Mouse (Mus musculus) hindbrain, embryonic 10.5 days (tissue): ENCODE data around the gene Zkscan17. TPM values are rescaled to one million over a fixed set of nuclear protein-coding genes. Genes with fewer than 3 reads are reported as not detected.
A peak's percentile ranks its signal among the peaks of the same experiment; 100 is the strongest.

Experiments
- DNase-seq: peaks from one replicate; pipeline ENCODE4 v3.0.0-alpha.2; 2017; ENCODE audit warnings: low spot score
- H3K27ac ChIP-seq: fragments of 300-500 bp; sonication (generic); 2 replicates; pipeline ENCODE4 v1.5.1; 2016; ENCODE audit warnings: mild to moderate bottlenecking, moderate library complexity
- H3K27me3 ChIP-seq: fragments of 300-500 bp; sonication (generic); 2 replicates; pipeline ENCODE4 v1.6.1; 2016; ENCODE audit warnings: mild to moderate bottlenecking; ENCODE audit not compliant: poor library complexity, insufficient read depth, severe bottlenecking
- H3K36me3 ChIP-seq: fragments of 300-500 bp; sonication (generic); 2 replicates; pipeline ENCODE4 v1.6.1; 2016; ENCODE audit warnings: mild to moderate bottlenecking, moderate library complexity
- H3K4me1 ChIP-seq: fragments of 300-500 bp; sonication (generic); replicated peaks from 2 replicates; pipeline ENCODE4 v1.6.1; 2016; ENCODE audit warnings: mild to moderate bottlenecking
- H3K4me3 ChIP-seq: fragments of 300-500 bp; sonication (generic); 2 replicates; pipeline ENCODE4 v1.5.1; 2016; ENCODE audit warnings: mild to moderate bottlenecking, moderate library complexity
- H3K9me3 ChIP-seq: fragments of 300-500 bp; sonication (generic); 2 replicates; pipeline ENCODE4 v1.6.1; 2016; ENCODE audit warnings: mild to moderate bottlenecking, moderate library complexity
- WGBS: fragments of 180-500 bp; shearing (Covaris S2); methylation state at CpG from one replicate; pipeline ENCODE4 v1.1.7; 2016; 5-methylcytosine and 5-hydroxymethylcytosine counted together
- polyA plus RNA-seq: library from polyadenylated mRNA; unstranded; fragments of >200 nt; fragmentation: Nextera tagmentation; extraction: Ambion mirVana; gene quantifications from 2 replicates; pipeline ENCODE4 v1.2.1, GENCODE M21; 2016

Zkscan17 gene
- polyA plus RNA-seq, 1 experiment from 2014 or later, result 35.8 TPM

DNA sequence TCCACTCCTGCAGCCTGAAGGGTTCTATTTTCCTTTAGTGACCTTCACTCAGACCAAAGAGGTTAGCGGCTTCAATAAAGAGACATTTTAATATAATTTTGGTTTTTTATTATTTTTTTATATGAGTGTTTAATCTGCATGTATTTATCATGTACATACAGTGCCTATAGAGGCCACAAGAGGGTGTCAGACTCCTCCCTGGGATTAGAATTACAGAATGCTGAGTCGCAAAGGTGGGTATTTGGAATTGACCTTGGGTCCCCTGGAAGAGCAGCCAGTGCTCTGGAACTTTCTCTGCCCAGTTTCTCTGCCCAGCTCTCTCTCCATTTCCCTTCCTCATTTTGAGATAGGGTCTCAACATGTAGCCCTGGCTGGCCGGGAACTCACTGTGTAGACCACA, 13.0 kb downstream of the Zkscan17 start:
- no peaks in the 10 kb centered on the region for H3K27me3 ChIP-seq
- 87% methylated on average over 3 of the region's 3 CpGs for WGBS
- no peak for DNase-seq
- H3K27ac ChIP-seq, result no peak overlapping the region
- peaks cover 24% of the 10 kb centered on the region for H3K36me3 ChIP-seq
- H3K4me3 ChIP-seq, result no peak overlapping the region
- H3K9me3 ChIP-seq, result no peaks in the 10 kb centered on the region
- H3K4me1 ChIP-seq, result no peaks in the 10 kb centered on the region

GRCm38 (mm10) chr11:59512733-59513132, 13.8 kb downstream of the Zkscan17 start:
- 89% methylated on average over 10 of the region's 10 CpGs for WGBS

DNA sequence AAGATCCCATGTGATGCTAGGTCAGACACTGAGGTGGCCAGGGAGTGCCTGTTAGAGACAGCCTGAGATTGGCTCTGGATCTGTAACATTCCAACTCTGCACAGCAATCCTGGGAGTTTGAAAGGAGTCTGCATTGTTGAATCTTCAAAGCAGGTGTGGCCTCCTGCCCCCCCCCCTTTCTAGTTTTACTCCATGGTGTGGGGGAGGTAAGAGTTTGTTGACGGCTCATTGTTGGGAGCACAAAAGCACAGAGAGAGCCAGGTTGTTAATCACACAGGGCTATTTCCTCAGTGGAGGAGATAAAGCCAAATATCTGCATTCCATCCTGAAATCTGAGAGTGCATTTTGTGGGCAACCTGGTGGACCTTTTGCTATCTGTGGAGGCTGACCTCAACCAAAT, 15.0 kb downstream of the Zkscan17 start:
- no peak overlapping the region for H3K4me3 ChIP-seq
- peaks cover 31% of the 10 kb centered on the region for H3K36me3 ChIP-seq
- peaks cover 16% of the 10 kb centered on the region for H3K4me1 ChIP-seq
- no peaks in the 10 kb centered on the region for H3K9me3 ChIP-seq
- no peak for DNase-seq
- no peak overlapping the region for H3K27ac ChIP-seq
- 63% methylated on average over 1 of the region's 1 CpGs for WGBS
- no peaks in the 10 kb centered on the region for H3K27me3 ChIP-seq

More at GRCm38 (mm10) chr11:59512733-59513132, 13.8 kb downstream of the Zkscan17 start:
- no peak overlapping the region for H3K27ac ChIP-seq
- peaks cover 4% of the 10 kb centered on the region for H3K4me1 ChIP-seq
- peaks cover 30% of the 10 kb centered on the region for H3K36me3 ChIP-seq
- no peaks in the 10 kb centered on the region for H3K27me3 ChIP-seq
- no peak for DNase-seq
- H3K9me3 ChIP-seq, result no peaks in the 10 kb centered on the region
- H3K4me3 ChIP-seq, result no peak overlapping the region

GRCm38 (mm10) chr11:59506713-59507074, 19.9 kb downstream of the Zkscan17 start:
- Histone ChIP-seq H3K4me1 (peaks cover 28% of the 10 kb centered on the region), H3K27me3 (no peaks in the 10 kb centered on the region), H3K9me3 (no peaks in the 10 kb centered on the region), H3K4me3 (peak overlapping the region; percentile 77), H3K36me3 (peaks cover 58% of the 10 kb centered on the region), H3K27ac (peak overlapping the region; percentile 93)
- WGBS, result under 1% methylated on average over 14 of the region's 14 CpGs
- no peak for DNase-seq

DNA sequence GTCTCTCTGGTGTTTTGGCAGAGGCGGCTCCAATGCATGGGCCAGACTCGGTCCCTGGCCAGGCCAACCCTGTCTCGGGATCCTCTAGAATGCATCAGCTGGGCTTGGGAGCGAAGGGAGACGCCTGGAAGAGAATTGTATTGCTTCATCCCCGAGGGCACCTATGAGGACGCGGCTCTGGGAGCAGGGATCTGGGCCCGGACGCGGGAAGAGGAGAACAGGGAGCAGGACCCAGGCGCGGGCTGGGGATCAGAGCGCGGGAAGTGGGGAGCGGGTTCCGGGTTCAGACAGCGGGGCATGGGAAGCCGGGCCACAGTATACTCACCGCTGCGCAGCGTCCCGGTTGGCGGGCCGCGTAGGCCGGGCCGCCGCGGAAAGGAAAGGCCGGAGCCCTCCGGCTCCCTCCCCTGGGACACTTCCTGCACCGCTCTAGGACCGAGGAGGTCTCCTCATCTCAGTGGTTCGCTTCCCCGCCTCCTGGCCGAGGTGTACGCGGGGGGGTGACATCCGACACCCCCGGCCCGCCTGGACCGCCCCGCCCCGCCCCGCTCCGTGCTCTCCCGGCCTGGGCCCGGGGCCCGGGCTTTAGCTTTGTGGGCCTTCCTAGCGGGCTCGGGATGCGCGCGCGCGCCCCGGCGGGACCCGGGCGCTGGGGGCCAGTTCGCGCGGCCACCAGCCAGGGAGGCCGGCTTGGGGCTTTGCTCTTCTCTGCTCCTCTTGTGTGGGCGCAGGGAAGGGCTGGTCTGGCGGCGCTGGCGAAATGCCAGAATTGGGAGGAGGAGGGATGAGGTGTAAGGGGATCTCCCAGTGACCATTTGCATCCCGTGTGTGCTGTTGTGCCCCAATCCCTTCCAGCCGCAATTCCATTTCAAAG, 20.5 kb downstream of the Zkscan17 start:
- peaks cover 28% of the 10 kb centered on the region for H3K4me1 ChIP-seq
- WGBS, result under 1% methylated on average over 71 of the region's 71 CpGs
- peak overlapping the region; percentile 93 for H3K27ac ChIP-seq
- H3K36me3 ChIP-seq, result peaks cover 58% of the 10 kb centered on the region
- H3K27me3 ChIP-seq, result no peaks in the 10 kb centered on the region
- H3K9me3 ChIP-seq, result no peaks in the 10 kb centered on the region
- peak overlapping the region; percentile 77 for H3K4me3 ChIP-seq
- DNase-seq, result peak; percentile 91

GRCm38 (mm10) chr11:59505351-59505838, 21.2 kb downstream of the Zkscan17 start:
- Histone ChIP-seq H3K4me3 (peak overlapping the region; percentile 77), H3K27ac (peak overlapping the region; percentile 93), H3K4me1 (peaks cover 28% of the 10 kb centered on the region), H3K9me3 (no peaks in the 10 kb centered on the region), H3K27me3 (no peaks in the 10 kb centered on the region), H3K36me3 (peaks cover 58% of the 10 kb centered on the region)
- DNase-seq, result peak; percentile 69
- under 1% methylated on average over 21 of the region's 21 CpGs for WGBS

GRCm38 (mm10) chr11:59501978-59502700, 24.4 kb downstream of the Zkscan17 start:
- Histone ChIP-seq H3K9me3 (peaks cover 5% of the 10 kb centered on the region), H3K4me1 (peaks cover 17% of the 10 kb centered on the region), H3K27me3 (no peaks in the 10 kb centered on the region), H3K4me3 (no peak overlapping the region), H3K36me3 (peaks cover 74% of the 10 kb centered on the region), H3K27ac (no peak overlapping the region)
- 93% methylated on average over 5 of the region's 5 CpGs for WGBS
- no peak for DNase-seq

DNA sequence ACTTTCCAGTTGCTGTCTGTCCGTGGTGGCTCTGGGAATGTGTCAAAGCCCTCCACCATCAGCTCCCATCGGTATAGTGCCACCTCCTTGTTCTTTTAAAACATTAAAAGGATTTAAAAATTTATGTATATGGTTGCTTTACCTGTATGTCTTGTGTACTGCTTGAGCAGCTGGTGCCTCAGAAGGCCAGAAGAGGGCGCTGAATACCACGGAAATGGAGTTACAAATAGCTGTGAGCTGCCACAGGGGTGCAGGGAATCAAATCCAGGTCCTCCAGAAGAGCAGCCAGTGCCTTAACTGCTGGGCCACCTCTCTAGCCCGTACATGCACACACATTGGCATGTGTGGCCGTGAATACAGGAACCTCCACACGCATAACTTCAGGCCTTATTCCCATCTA, 28.8 kb downstream of the Zkscan17 start:
- Histone ChIP-seq H3K27me3 (no peaks in the 10 kb centered on the region), H3K9me3 (peaks cover 5% of the 10 kb centered on the region), H3K27ac (no peak overlapping the region), H3K36me3 (peaks cover 100% of the 10 kb centered on the region), H3K4me3 (no peak overlapping the region), H3K4me1 (no peaks in the 10 kb centered on the region)
- WGBS, result 92% methylated on average over 7 of the region's 7 CpGs
- DNase-seq, result no peak

GRCm38 (mm10) chr11:59496672-59497310, 29.8 kb downstream of the Zkscan17 start:
- peaks cover 100% of the 10 kb centered on the region for H3K36me3 ChIP-seq
- 86% methylated on average over 6 of the region's 6 CpGs for WGBS

DNA sequence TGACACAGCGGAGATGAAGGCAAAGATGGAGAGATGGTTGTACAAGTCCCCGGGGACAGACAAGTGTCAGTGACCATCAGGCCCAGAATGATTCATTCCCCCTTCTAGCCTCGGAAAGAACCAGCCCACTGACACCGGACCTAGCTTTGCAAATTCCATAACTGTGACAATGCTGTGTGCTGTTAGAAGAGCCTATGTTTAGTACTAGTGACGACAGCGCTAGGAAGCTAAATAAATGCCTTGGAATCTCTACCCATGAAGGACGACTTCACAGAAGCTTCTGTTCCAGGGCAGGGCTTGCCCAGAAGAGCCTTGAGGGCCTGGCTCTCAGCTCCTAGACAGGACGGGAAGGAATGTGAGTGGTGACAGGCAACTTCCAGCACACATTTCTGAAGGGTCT, 40.3 kb downstream of the Zkscan17 start:
- Histone ChIP-seq H3K4me3 (no peak overlapping the region), H3K27me3 (no peaks in the 10 kb centered on the region), H3K27ac (no peak overlapping the region), H3K4me1 (no peaks in the 10 kb centered on the region), H3K36me3 (peaks cover 65% of the 10 kb centered on the region), H3K9me3 (no peaks in the 10 kb centered on the region)
- WGBS, result 92% methylated on average over 8 of the region's 8 CpGs
- no peak for DNase-seq

More at GRCm38 (mm10) chr11:59496672-59497310, 29.8 kb downstream of the Zkscan17 start:
- Histone ChIP-seq H3K27me3 (no peaks in the 10 kb centered on the region), H3K4me3 (no peak overlapping the region), H3K27ac (no peak overlapping the region), H3K9me3 (peaks cover 5% of the 10 kb centered on the region), H3K4me1 (no peaks in the 10 kb centered on the region)
- DNase-seq, result no peak

GRCm38 (mm10) chr11:59485641-59486040, 40.9 kb downstream of the Zkscan17 start:
- no peak overlapping the region for H3K4me3 ChIP-seq
- H3K36me3 ChIP-seq, result peaks cover 60% of the 10 kb centered on the region
- H3K27me3 ChIP-seq, result no peaks in the 10 kb centered on the region
- no peak for DNase-seq
- H3K4me1 ChIP-seq, result no peaks in the 10 kb centered on the region
- H3K9me3 ChIP-seq, result no peaks in the 10 kb centered on the region
- no peak overlapping the region for H3K27ac ChIP-seq
- WGBS, result 71% methylated on average over 2 of the region's 2 CpGs

- H3K4me3 ChIP-seq, result no peak overlapping the region
- DNase-seq, result peak; percentile 46
- H3K27me3 ChIP-seq, result no peaks in the 10 kb centered on the region
- WGBS, result 14% methylated on average over 2 of the region's 2 CpGs
- no peaks in the 10 kb centered on the region for H3K4me1 ChIP-seq
- H3K36me3 ChIP-seq, result peaks cover 35% of the 10 kb centered on the region
- no peak overlapping the region for H3K27ac ChIP-seq
- no peaks in the 10 kb centered on the region for H3K9me3 ChIP-seq
Measured at GRCm38 (mm10) chr11:59483212-59483611, 43.3 kb downstream of the Zkscan17 start.
